Mouse (Mus musculus): Measurements from ENCODE around the gene Vmn2r118.

Vmn2r118 gene

GRCm38 (mm10) chr17:55625092-55625491 lies at the start of gene Vmn2r118:
TSS of gene Vmn2r118 (minus strand) at chr17:55625192.
- DNase-seq = no peak

GRCm38 (mm10) chr17:55661099-55661498 lies 36.1 kb upstream of the Vmn2r118 start:
- no peak for DNase-seq

GRCm38 (mm10) chr17:55590838-55591237 lies 34.2 kb downstream of the Vmn2r118 start:
- DNase-seq = no peak

GRCm38 (mm10) chr17:55561774-55562173 lies 63.2 kb downstream of the Vmn2r118 start:
- DNase-seq = no peak

- no peak for DNase-seq
Measured at GRCm38 (mm10) chr17:55548476-55548875, 76.5 kb downstream of the Vmn2r118 start.

Data from lung, adult 18-20 months (tissue).